Mouse (Mus musculus): ENCODE results near the gene Med16. TPM values are rescaled to one million over a fixed set of nuclear protein-coding genes. Genes with fewer than 3 reads are reported as not detected.
A peak's percentile ranks its signal among the peaks of the same experiment; 100 is the strongest.

Med16 gene
- polyA plus RNA-seq, 1 experiment, result 15.2 TPM

GRCm38 (mm10) chr10:79877174-79877573 lies 31.5 kb downstream of the Med16 start:
- Histone ChIP-seq H3K27ac (ENCODE audit: insufficient read depth, low read length) (no peak overlapping the region), H3K4me3 (ENCODE audit: insufficient read depth, low read length) (no peak overlapping the region), H3K4me1 (ENCODE audit: control insufficient read depth, insufficient read depth, low read length) (no peaks in the 10 kb centered on the region)
- TF ChIP-seq CTCF (IDR thresholded peaks at IDR 0.05; ENCODE audit: borderline replicate concordance, insufficient read depth, low read length) (no peak), POLR2A (IDR thresholded peaks at IDR 0.05; ENCODE audit: low read depth, low read length) (no peak)

- H3K4me3 ChIP-seq (ENCODE audit: insufficient read depth, low read length), result peak within 1 kb of the TSS; percentile 36
- no peak for TF ChIP-seq CTCF (IDR thresholded peaks at IDR 0.05; ENCODE audit: borderline replicate concordance, insufficient read depth, low read length)
- TF ChIP-seq POLR2A (IDR thresholded peaks at IDR 0.05; ENCODE audit: low read depth, low read length), result no peak
These were observed 34.3 kb downstream of the Med16 start, which contains the start of the genes Prtn3 and Plppr3 for GRCm38 (mm10) chr10:79874290-79874862. TSS of gene Prtn3 (plus strand) at chr10:79874476. TSS of gene Plppr3 (minus strand) at chr10:79874634.

GRCm38 (mm10) chr10:79873715-79874289 lies 34.9 kb downstream of the Med16 start:
- no peak overlapping the region for H3K27ac ChIP-seq (ENCODE audit: insufficient read depth, low read length)
- no peak for TF ChIP-seq POLR2A (IDR thresholded peaks at IDR 0.05; ENCODE audit: low read depth, low read length)
- TF ChIP-seq CTCF (IDR thresholded peaks at IDR 0.05; ENCODE audit: borderline replicate concordance, insufficient read depth, low read length), result no peak
- no peaks in the 10 kb centered on the region for H3K4me1 ChIP-seq (ENCODE audit: control insufficient read depth, insufficient read depth, low read length)

More at GRCm38 (mm10) chr10:79874290-79874862, 34.3 kb downstream of the Med16 start, which contains the start of the genes Prtn3 and Plppr3:
- Histone ChIP-seq H3K4me1 (ENCODE audit: control insufficient read depth, insufficient read depth, low read length) (no peaks in the 10 kb centered on the region), H3K27ac (ENCODE audit: insufficient read depth, low read length) (no peak within 1 kb of the TSS)

GRCm38 (mm10) chr10:79873313-79873712 lies 35.4 kb downstream of the Med16 start:
- TF ChIP-seq CTCF (IDR thresholded peaks at IDR 0.05; ENCODE audit: borderline replicate concordance, insufficient read depth, low read length) (no peak), POLR2A (IDR thresholded peaks at IDR 0.05; ENCODE audit: low read depth, low read length) (no peak)
- H3K27ac ChIP-seq (ENCODE audit: insufficient read depth, low read length), result no peak overlapping the region
- no peaks in the 10 kb centered on the region for H3K4me1 ChIP-seq (ENCODE audit: control insufficient read depth, insufficient read depth, low read length)
- H3K4me3 ChIP-seq (ENCODE audit: insufficient read depth, low read length), result no peak overlapping the region

More at GRCm38 (mm10) chr10:79873715-79874289, 34.9 kb downstream of the Med16 start:
- H3K4me3 ChIP-seq (ENCODE audit: insufficient read depth, low read length), result peak overlapping the region; percentile 36

- Histone ChIP-seq H3K4me3 (ENCODE audit: insufficient read depth, low read length) (no peak overlapping the region), H3K27ac (ENCODE audit: insufficient read depth, low read length) (no peak overlapping the region), H3K4me1 (ENCODE audit: control insufficient read depth, insufficient read depth, low read length) (no peaks in the 10 kb centered on the region)
- TF ChIP-seq CTCF (IDR thresholded peaks at IDR 0.05; ENCODE audit: borderline replicate concordance, insufficient read depth, low read length) (no peak), POLR2A (IDR thresholded peaks at IDR 0.05; ENCODE audit: low read depth, low read length) (no peak)
These were observed 35.9 kb downstream of the Med16 start for GRCm38 (mm10) chr10:79872862-79873261.

GRCm38 (mm10) chr10:79871845-79872244 lies 36.9 kb downstream of the Med16 start:
- TF ChIP-seq POLR2A (IDR thresholded peaks at IDR 0.05; ENCODE audit: low read depth, low read length) (no peak), CTCF (IDR thresholded peaks at IDR 0.05; ENCODE audit: borderline replicate concordance, insufficient read depth, low read length) (no peak)
- no peaks in the 10 kb centered on the region for H3K4me1 ChIP-seq (ENCODE audit: control insufficient read depth, insufficient read depth, low read length)
- H3K4me3 ChIP-seq (ENCODE audit: insufficient read depth, low read length), result no peak overlapping the region
- no peak overlapping the region for H3K27ac ChIP-seq (ENCODE audit: insufficient read depth, low read length)

GRCm38 (mm10) chr10:79866601-79867000 lies 42.1 kb downstream of the Med16 start:
- Histone ChIP-seq H3K4me3 (ENCODE audit: insufficient read depth, low read length) (no peak overlapping the region), H3K27ac (ENCODE audit: insufficient read depth, low read length) (no peak overlapping the region), H3K4me1 (ENCODE audit: control insufficient read depth, insufficient read depth, low read length) (no peaks in the 10 kb centered on the region)
- TF ChIP-seq CTCF (IDR thresholded peaks at IDR 0.05; ENCODE audit: borderline replicate concordance, insufficient read depth, low read length), result no peak
- TF ChIP-seq POLR2A (IDR thresholded peaks at IDR 0.05; ENCODE audit: low read depth, low read length), result no peak

- peak; percentile 48; the same call in 1 of the 2 replicates for TF ChIP-seq CTCF (IDR thresholded peaks at IDR 0.05; ENCODE audit: borderline replicate concordance, insufficient read depth, low read length)
- TF ChIP-seq POLR2A (IDR thresholded peaks at IDR 0.05; ENCODE audit: low read depth, low read length), result no peak
- H3K27ac ChIP-seq (ENCODE audit: insufficient read depth, low read length), result no peak overlapping the region
- H3K4me1 ChIP-seq (ENCODE audit: control insufficient read depth, insufficient read depth, low read length), result no peaks in the 10 kb centered on the region
- no peak overlapping the region for H3K4me3 ChIP-seq (ENCODE audit: insufficient read depth, low read length)
These were observed 42.9 kb downstream of the Med16 start for GRCm38 (mm10) chr10:79865801-79866295.

- H3K4me1 ChIP-seq (ENCODE audit: control insufficient read depth, insufficient read depth, low read length), result no peaks in the 10 kb centered on the region
- H3K27ac ChIP-seq (ENCODE audit: insufficient read depth, low read length), result no peak overlapping the region
- TF ChIP-seq POLR2A (IDR thresholded peaks at IDR 0.05; ENCODE audit: low read depth, low read length) (peak; percentile 36; the same call in 1 of the 2 replicates), CTCF (IDR thresholded peaks at IDR 0.05; ENCODE audit: borderline replicate concordance, insufficient read depth, low read length) (no peak)
- H3K4me3 ChIP-seq (ENCODE audit: insufficient read depth, low read length), result no peak overlapping the region
These were observed 43.5 kb downstream of the Med16 start for GRCm38 (mm10) chr10:79865189-79865601.
